Mouse (Mus musculus): Measurements from ENCODE around the gene Cops2.

GRCm38 (mm10) chr2:125851237-125851636, 7.7 kb downstream of the Cops2 start:
- TF ChIP-seq TAL1 (IDR thresholded peaks at IDR 0.05; ENCODE audit: low read length) (peak; percentile 32; the same call in 1 of the 3 replicates), GATA1 (IDR thresholded peaks at IDR 0.05; ENCODE audit: low read length) (no peak)
